Mouse (Mus musculus) neural tube, embryonic 13.5 days (tissue): ENCODE data around the gene Gm30191. TPM values are rescaled to one million over a fixed set of nuclear protein-coding genes. Genes with fewer than 3 reads are reported as not detected.
"Not testable (repeated sequence)": the region's sequence is repeated elsewhere in the genome, so short reads cannot be mapped to it uniquely, and the experiment has no call there.

Source experiments
- ATAC-seq: fragments of 200-750 bp; cut with Nextera tagmentation; 2 replicates; pipeline ENCODE4 v1.8.0; 2017; ENCODE audit warnings: low read depth, mild to moderate bottlenecking, moderate TSS enrichment, moderate library complexity
- H3K27ac ChIP-seq: fragments of 300-500 bp; sonication (generic); replicated peaks from 2 replicates; pipeline ENCODE4 v1.5.1; 2015; ENCODE audit warnings: moderate library complexity, mild to moderate bottlenecking, inconsistent platforms
- H3K27me3 ChIP-seq: fragments of 300-500 bp; sonication (generic); 2 replicates; pipeline ENCODE4 v1.6.1; 2015; ENCODE audit warnings: mild to moderate bottlenecking, inconsistent platforms
- H3K36me3 ChIP-seq: fragments of 300-500 bp; sonication (generic); 2 replicates; pipeline ENCODE4 v1.6.1; 2015; ENCODE audit warnings: mild to moderate bottlenecking, inconsistent platforms
- H3K4me1 ChIP-seq: fragments of 300-500 bp; sonication (generic); replicated peaks from 2 replicates; pipeline ENCODE4 v1.6.1; 2015; ENCODE audit warnings: inconsistent platforms
- H3K4me2 ChIP-seq: fragments of 300-500 bp; sonication (generic); 2 replicates; pipeline ENCODE4 v1.6.1; 2015; ENCODE audit warnings: inconsistent platforms, mild to moderate bottlenecking, moderate library complexity
- H3K4me3 ChIP-seq: fragments of 300-500 bp; sonication (generic); 2 replicates; pipeline ENCODE4 v1.5.1; 2015; ENCODE audit warnings: mild to moderate bottlenecking, inconsistent platforms
- H3K9ac ChIP-seq: fragments of 300-500 bp; sonication (generic); 2 replicates; pipeline ENCODE4 v1.6.1; 2015; ENCODE audit warnings: moderate library complexity, mild to moderate bottlenecking, inconsistent platforms
- H3K9me3 ChIP-seq: fragments of 300-500 bp; sonication (generic); 2 replicates; pipeline ENCODE4 v1.6.1; 2016; ENCODE audit warnings: inconsistent platforms
- WGBS: fragments of 180-500 bp; shearing (Covaris S2); methylation state at CpG from one replicate; pipeline ENCODE4 v1.1.7; 2015; 5-methylcytosine and 5-hydroxymethylcytosine counted together
- polyA plus RNA-seq: library from polyadenylated mRNA; unstranded; fragments of >200 nt; fragmentation: Nextera tagmentation; extraction: Ambion mirVana; gene quantifications from 2 replicates; pipeline ENCODE4 v1.2.1, GENCODE M21; 2015

The Gm30191 gene
- polyA plus RNA-seq, 1 experiment from 2014 or later: not detected

- not testable (repeated sequence) for H3K9ac ChIP-seq, H3K4me1 ChIP-seq, H3K4me2 ChIP-seq, H3K9me3 ChIP-seq, ATAC-seq, H3K4me3 ChIP-seq, H3K27ac ChIP-seq, H3K36me3 ChIP-seq
- H3K27me3 ChIP-seq: peaks cover 16% of the 10 kb centered on the region
- 89% methylated on average over 4 of the region's 4 CpGs for WGBS
Observed at GRCm38 (mm10) chr4:134296096-134296495, 49.4 kb downstream of the Gm30191 start.

- H3K9me3 ChIP-seq: no peaks in the 10 kb centered on the region
- no peak overlapping the region for H3K9ac ChIP-seq
- H3K4me2 ChIP-seq: no peak overlapping the region
- no peak overlapping the region for H3K4me3 ChIP-seq
- no peak overlapping the region for H3K27ac ChIP-seq
- H3K27me3 ChIP-seq: peaks cover 16% of the 10 kb centered on the region
- 91% methylated on average over 4 of the region's 4 CpGs for WGBS
- H3K4me1 ChIP-seq: no peaks in the 10 kb centered on the region
- H3K36me3 ChIP-seq: no peaks in the 10 kb centered on the region
- ATAC-seq: no peak
Observed at GRCm38 (mm10) chr4:134296523-134296922, 49.8 kb downstream of the Gm30191 start.

- Histone ChIP-seq H3K9ac (no peak overlapping the region), H3K27ac (no peak overlapping the region), H3K4me2 (no peak overlapping the region), H3K27me3 (peaks cover 16% of the 10 kb centered on the region), H3K36me3 (no peaks in the 10 kb centered on the region), H3K4me1 (no peaks in the 10 kb centered on the region), H3K4me3 (no peak overlapping the region), H3K9me3 (no peaks in the 10 kb centered on the region)
- ATAC-seq: no peak
- 83% methylated on average over 8 of the region's 8 CpGs for whole genome bisulfite sequencing
Observed at GRCm38 (mm10) chr4:134297369-134297768, 50.6 kb downstream of the Gm30191 start.

GRCm38 (mm10) chr4:134298626-134299497, 52.1 kb downstream of the Gm30191 start:
- ATAC-seq: no peak
- WGBS: 75% methylated on average over 19 of the region's 19 CpGs

GRCm38 (mm10) chr4:134299498-134299810, 52.7 kb downstream of the Gm30191 start:
- Histone ChIP-seq H3K4me2 (no peak overlapping the region), H3K9ac (no peak overlapping the region), H3K4me3 (no peak overlapping the region), H3K27me3 (no peaks in the 10 kb centered on the region), H3K9me3 (no peaks in the 10 kb centered on the region), H3K4me1 (no peaks in the 10 kb centered on the region), H3K36me3 (no peaks in the 10 kb centered on the region), H3K27ac (no peak overlapping the region)
- no peak for ATAC-seq
- WGBS: 69% methylated on average over 4 of the region's 4 CpGs

More at GRCm38 (mm10) chr4:134298626-134299497, 52.1 kb downstream of the Gm30191 start:
- H3K4me1 ChIP-seq: no peaks in the 10 kb centered on the region
- H3K4me2 ChIP-seq: no peak overlapping the region
- H3K36me3 ChIP-seq: no peaks in the 10 kb centered on the region
- no peak overlapping the region for H3K27ac ChIP-seq
- peaks cover 4% of the 10 kb centered on the region; the same call in 1 of the 2 replicates for H3K27me3 ChIP-seq
- no peaks in the 10 kb centered on the region for H3K9me3 ChIP-seq
- H3K4me3 ChIP-seq: no peak overlapping the region
- H3K9ac ChIP-seq: no peak overlapping the region

Other genes with a start within 250 kb of the Gm30191 start
- gene Dhdds, start 246.0 kb upstream of the Gm30191 start, polyA plus RNA-seq: 41.0 and 44.3 TPM in 2 replicates
- gene Lin28a, start 228.1 kb upstream of the Gm30191 start, polyA plus RNA-seq: 0.17 and 0.32 TPM in 2 replicates
- gene Zfp683, start 193.1 kb upstream of the Gm30191 start, polyA plus RNA-seq: not detected in 2 replicates
- gene Crybg2, start 186.1 kb upstream of the Gm30191 start, polyA plus RNA-seq: 1.3 and 1.7 TPM in 2 replicates
- gene Cd52, start 151.9 kb upstream of the Gm30191 start, polyA plus RNA-seq: 3.1 and 5.1 TPM in 2 replicates
- gene Ubxn11, start 144.4 kb upstream of the Gm30191 start, polyA plus RNA-seq: 10.3 and 10.4 TPM in 2 replicates
- 384 and 425 TPM in 2 replicates for gene Sh3bgrl3, start 118.1 kb upstream of the Gm30191 start, polyA plus RNA-seq
- 21.2 and 22.6 TPM in 2 replicates for gene Cep85, start 59.8 kb upstream of the Gm30191 start, polyA plus RNA-seq
- not detected in 2 replicates for gene Gm7534, start 43.9 kb upstream of the Gm30191 start, polyA plus RNA-seq
- gene Catsper4, start 19.6 kb upstream of the Gm30191 start, polyA plus RNA-seq: not detected in 2 replicates
- gene Cnksr1, start 8.5 kb upstream of the Gm30191 start, polyA plus RNA-seq: 0.29 TPM in 1 of 2 replicates, not detected in the other
- 0.47 TPM in 1 of 2 replicates, not detected in the other for gene E130218I03Rik, start 3.3 kb upstream of the Gm30191 start, polyA plus RNA-seq
- 15.1 and 15.7 TPM in 2 replicates for gene Zfp593, start 1.3 kb upstream of the Gm30191 start, polyA plus RNA-seq
- gene Grrp1, start 7.2 kb downstream of the Gm30191 start, polyA plus RNA-seq: 10.4 and 11.3 TPM in 2 replicates
- 31.6 and 35.5 TPM in 2 replicates for gene Pdik1l, start 41.0 kb downstream of the Gm30191 start, polyA plus RNA-seq
- 0.88 and 1.6 TPM in 2 replicates for gene Trim63, start 68.2 kb downstream of the Gm30191 start, polyA plus RNA-seq
- gene Slc30a2, start 96.2 kb downstream of the Gm30191 start, polyA plus RNA-seq: 0.15 and 0.22 TPM in 2 replicates
- gene Extl1, start 136.9 kb downstream of the Gm30191 start, polyA plus RNA-seq: 0.66 and 0.73 TPM in 2 replicates
- gene Pafah2, start 149.4 kb downstream of the Gm30191 start, polyA plus RNA-seq: 7.4 and 8.0 TPM in 2 replicates
- 6,082 and 6,118 TPM in 2 replicates for gene Stmn1, start 221.4 kb downstream of the Gm30191 start, polyA plus RNA-seq
- gene Paqr7, start 249.8 kb downstream of the Gm30191 start, polyA plus RNA-seq: 19.5 and 23.3 TPM in 2 replicates